Mouse (Mus musculus): Measurements from ENCODE around the gene Mettl5.

DNA sequence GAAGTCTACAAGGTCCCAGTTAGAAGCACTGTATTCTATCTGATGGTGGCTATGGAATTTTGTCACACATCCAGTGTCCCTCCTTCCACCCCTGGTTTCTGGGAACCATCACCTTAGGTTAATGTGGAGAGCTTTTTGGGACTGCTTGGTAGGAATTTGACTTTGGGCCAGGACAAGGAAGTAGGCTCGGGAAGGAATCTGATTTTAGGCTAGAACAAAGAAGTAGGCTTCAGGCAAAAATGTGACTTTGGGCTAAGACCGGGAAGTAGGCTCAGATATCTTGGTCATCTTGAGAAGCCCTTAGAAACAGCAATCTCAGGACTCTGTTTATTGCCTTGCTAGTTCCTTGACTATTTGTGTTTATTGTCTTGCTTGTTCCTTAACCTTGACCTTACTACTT lies 3.5 kb upstream of the Mettl5 start:
- TF ChIP-seq CTCF (IDR thresholded peaks at IDR 0.05; ENCODE audit: borderline replicate concordance, extremely low read depth, insufficient read depth, insufficient read length) = no peak
- TF ChIP-seq POLR2A (IDR thresholded peaks at IDR 0.05; ENCODE audit: borderline replicate concordance, extremely low read depth, insufficient read depth, insufficient read length, poor library complexity, severe bottlenecking) = no peak

Measured in brain, embryonic 14.5 days (tissue).